Mouse (Mus musculus) heart, embryonic 12.5 days (tissue): ENCODE data around the gene Tnrc6c. TPM values are rescaled to one million over a fixed set of nuclear protein-coding genes. Genes with fewer than 3 reads are reported as not detected.
A peak's percentile ranks its signal among the peaks of the same experiment; 100 is the strongest.

ENCODE experiments used
- ATAC-seq: fragments of 200-750 bp; cut with Nextera tagmentation; 2 replicates; pipeline ENCODE4 v1.8.0; 2017; ENCODE audit warnings: moderate TSS enrichment, moderate library complexity; ENCODE audit not compliant: insufficient number of reproducible peaks, low FRiP score
- H3K27ac ChIP-seq: fragments of 300-500 bp; sonication (generic); 2 replicates; pipeline ENCODE4 v1.5.1; 2016; ENCODE audit warnings: mild to moderate bottlenecking, moderate library complexity; ENCODE audit not compliant: poor library complexity, severe bottlenecking
- H3K27me3 ChIP-seq: fragments of 300-500 bp; sonication (generic); replicated peaks from 2 replicates; pipeline ENCODE4 v1.6.1; 2016; ENCODE audit warnings: mild to moderate bottlenecking, moderate library complexity
- H3K36me3 ChIP-seq: fragments of 300-500 bp; sonication (generic); 2 replicates; pipeline ENCODE4 v1.6.1; 2016; ENCODE audit warnings: mild to moderate bottlenecking, moderate library complexity
- H3K4me1 ChIP-seq: fragments of 300-500 bp; sonication (generic); replicated peaks from 2 replicates; pipeline ENCODE4 v1.6.1; 2016; ENCODE audit warnings: mild to moderate bottlenecking
- H3K4me2 ChIP-seq: fragments of 300-500 bp; sonication (generic); 2 replicates; pipeline ENCODE4 v1.6.1; 2016; ENCODE audit warnings: mild to moderate bottlenecking, moderate library complexity
- H3K4me3 ChIP-seq: fragments of 300-500 bp; sonication (generic); 2 replicates; pipeline ENCODE4 v1.5.1; 2016; ENCODE audit warnings: mild to moderate bottlenecking
- H3K9ac ChIP-seq: fragments of 300-500 bp; sonication (generic); 2 replicates; pipeline ENCODE4 v1.6.1; 2016; ENCODE audit warnings: mild to moderate bottlenecking, moderate library complexity
- H3K9me3 ChIP-seq: fragments of 300-500 bp; sonication (generic); replicated peaks from 2 replicates; pipeline ENCODE4 v1.6.1; 2016; ENCODE audit warnings: mild to moderate bottlenecking, moderate library complexity
- WGBS: fragments of 180-500 bp; shearing (Covaris S2); methylation state at CpG from one replicate; pipeline ENCODE4 v1.1.7; 2016; 5-methylcytosine and 5-hydroxymethylcytosine counted together
- polyA plus RNA-seq: library from polyadenylated mRNA; unstranded; fragments of >200 nt; fragmentation: Nextera tagmentation; extraction: Ambion mirVana; gene quantifications from 2 replicates; pipeline ENCODE4 v1.2.1, GENCODE M21; 2016

The Tnrc6c gene
- polyA plus RNA-seq, 1 experiment from 2014 or later, result 8.2 TPM

GRCm38 (mm10) chr11:117638386-117638785 is 15.7 kb upstream of the Tnrc6c start:
- Histone ChIP-seq H3K27me3 (peaks cover 16% of the 10 kb centered on the region; the same call in 1 of the 2 replicates), H3K36me3 (no peaks in the 10 kb centered on the region), H3K4me1 (peaks cover 16% of the 10 kb centered on the region), H3K4me3 (no peak overlapping the region), H3K9ac (no peak overlapping the region), H3K27ac (no peak overlapping the region), H3K4me2 (no peak overlapping the region), H3K9me3 (no peaks in the 10 kb centered on the region)
- 41% methylated on average over 7 of the region's 7 CpGs for WGBS
- ATAC-seq, result no peak

GRCm38 (mm10) chr11:117638809-117639208 is 15.3 kb upstream of the Tnrc6c start:
- H3K9me3 ChIP-seq, result no peaks in the 10 kb centered on the region
- H3K27ac ChIP-seq, result no peak overlapping the region
- H3K4me1 ChIP-seq, result peaks cover 16% of the 10 kb centered on the region
- H3K36me3 ChIP-seq, result no peaks in the 10 kb centered on the region
- no peak overlapping the region for H3K4me3 ChIP-seq
- 49% methylated on average over 11 of the region's 11 CpGs for WGBS
- no peak overlapping the region for H3K9ac ChIP-seq
- no peak overlapping the region for H3K4me2 ChIP-seq
- peaks cover 16% of the 10 kb centered on the region; the same call in 1 of the 2 replicates for H3K27me3 ChIP-seq
- no peak for ATAC-seq

GRCm38 (mm10) chr11:117639331-117639970 is 14.6 kb upstream of the Tnrc6c start:
- Histone ChIP-seq H3K9ac (no peak overlapping the region), H3K4me3 (no peak overlapping the region), H3K9me3 (no peaks in the 10 kb centered on the region), H3K4me1 (peaks cover 16% of the 10 kb centered on the region), H3K4me2 (no peak overlapping the region), H3K36me3 (no peaks in the 10 kb centered on the region), H3K27ac (no peak overlapping the region), H3K27me3 (peaks cover 22% of the 10 kb centered on the region; the same call in 1 of the 2 replicates)
- ATAC-seq, result no peak
- WGBS, result 77% methylated on average over 7 of the region's 7 CpGs

GRCm38 (mm10) chr11:117642181-117642580 is 11.9 kb upstream of the Tnrc6c start:
- WGBS, result 70% methylated on average over 2 of the region's 2 CpGs
- no peak for ATAC-seq

GRCm38 (mm10) chr11:117643240-117643639 is 10.8 kb upstream of the Tnrc6c start:
- H3K4me3 ChIP-seq, result no peak overlapping the region
- H3K4me1 ChIP-seq, result peaks cover 13% of the 10 kb centered on the region
- H3K9ac ChIP-seq, result no peak overlapping the region
- H3K9me3 ChIP-seq, result no peaks in the 10 kb centered on the region
- no peaks in the 10 kb centered on the region for H3K36me3 ChIP-seq
- no peak overlapping the region for H3K27ac ChIP-seq
- no peak overlapping the region for H3K4me2 ChIP-seq
- peaks cover 16% of the 10 kb centered on the region; the same call in 1 of the 2 replicates for H3K27me3 ChIP-seq
- 59% methylated on average over 10 of the region's 10 CpGs for WGBS
- no peak for ATAC-seq

More at GRCm38 (mm10) chr11:117642181-117642580, 11.9 kb upstream of the Tnrc6c start:
- peaks cover 23% of the 10 kb centered on the region; the same call in 1 of the 2 replicates for H3K27me3 ChIP-seq
- H3K4me2 ChIP-seq, result no peak overlapping the region
- no peaks in the 10 kb centered on the region for H3K9me3 ChIP-seq
- no peak overlapping the region for H3K4me3 ChIP-seq
- H3K4me1 ChIP-seq, result peaks cover 13% of the 10 kb centered on the region
- H3K9ac ChIP-seq, result no peak overlapping the region
- no peaks in the 10 kb centered on the region for H3K36me3 ChIP-seq
- H3K27ac ChIP-seq, result no peak overlapping the region

GRCm38 (mm10) chr11:117646786-117647185 is 7.3 kb upstream of the Tnrc6c start:
- ATAC-seq, result no peak
- no peak overlapping the region for H3K27ac ChIP-seq

GRCm38 (mm10) chr11:117648005-117648404 is 6.1 kb upstream of the Tnrc6c start:
- Histone ChIP-seq H3K27ac (no peak overlapping the region), H3K4me1 (peaks cover 6% of the 10 kb centered on the region), H3K9me3 (no peaks in the 10 kb centered on the region), H3K4me2 (no peak overlapping the region), H3K9ac (no peak overlapping the region), H3K27me3 (peaks cover 18% of the 10 kb centered on the region), H3K36me3 (no peaks in the 10 kb centered on the region), H3K4me3 (no peak overlapping the region)
- WGBS, result 73% methylated on average over 6 of the region's 6 CpGs
- ATAC-seq, result no peak

More at GRCm38 (mm10) chr11:117646786-117647185, 7.3 kb upstream of the Tnrc6c start:
- Histone ChIP-seq H3K4me3 (no peak overlapping the region), H3K36me3 (no peaks in the 10 kb centered on the region), H3K27me3 (peaks cover 8% of the 10 kb centered on the region), H3K9ac (no peak overlapping the region), H3K4me2 (no peak overlapping the region), H3K4me1 (peaks cover 6% of the 10 kb centered on the region), H3K9me3 (no peaks in the 10 kb centered on the region)
- 55% methylated on average over 4 of the region's 4 CpGs for WGBS

- Histone ChIP-seq H3K9ac (no peak overlapping the region), H3K4me1 (peaks cover 8% of the 10 kb centered on the region), H3K27me3 (peaks cover 12% of the 10 kb centered on the region), H3K36me3 (no peaks in the 10 kb centered on the region), H3K9me3 (no peaks in the 10 kb centered on the region), H3K4me2 (no peak overlapping the region), H3K4me3 (no peak overlapping the region), H3K27ac (no peak overlapping the region)
- WGBS, result 43% methylated on average over 13 of the region's 13 CpGs
- ATAC-seq, result no peak
Measured at GRCm38 (mm10) chr11:117650721-117651644, 3.1 kb upstream of the Tnrc6c start.

- no peaks in the 10 kb centered on the region for H3K36me3 ChIP-seq
- no peak overlapping the region for H3K4me2 ChIP-seq
- WGBS, result 71% methylated on average over 3 of the region's 3 CpGs
- H3K9ac ChIP-seq, result no peak overlapping the region
- peaks cover 16% of the 10 kb centered on the region for H3K4me1 ChIP-seq
- H3K9me3 ChIP-seq, result no peaks in the 10 kb centered on the region
- no peak for ATAC-seq
- peaks cover 12% of the 10 kb centered on the region for H3K27me3 ChIP-seq
- peak overlapping the region; percentile 96; the same call in 1 of the 2 replicates for H3K4me3 ChIP-seq
- H3K27ac ChIP-seq, result no peak overlapping the region
Measured at GRCm38 (mm10) chr11:117652907-117653306, 1.2 kb upstream of the Tnrc6c start.

- Histone ChIP-seq H3K4me2 (peak overlapping the region; percentile 94), H3K9me3 (no peaks in the 10 kb centered on the region), H3K27ac (peak overlapping the region; percentile 97)
Measured at GRCm38 (mm10) chr11:117654380-117654924, 363 bp downstream of the Tnrc6c start.

GRCm38 (mm10) chr11:117654934-117655291 is 824 bp downstream of the Tnrc6c start:
- peak overlapping the region; percentile 96 for H3K4me3 ChIP-seq
- peaks cover 23% of the 10 kb centered on the region for H3K4me1 ChIP-seq

More at GRCm38 (mm10) chr11:117654380-117654924, 363 bp downstream of the Tnrc6c start:
- Histone ChIP-seq H3K4me3 (peak overlapping the region; percentile 96), H3K36me3 (no peaks in the 10 kb centered on the region), H3K4me1 (peaks cover 23% of the 10 kb centered on the region), H3K9ac (peak overlapping the region; percentile 98), H3K27me3 (peaks cover 12% of the 10 kb centered on the region)
- ATAC-seq, result peak; percentile 98
- 1% methylated on average over 71 of the region's 71 CpGs for WGBS

More at GRCm38 (mm10) chr11:117654934-117655291, 824 bp downstream of the Tnrc6c start:
- no peaks in the 10 kb centered on the region for H3K36me3 ChIP-seq
- H3K9ac ChIP-seq, result peak overlapping the region; percentile 98
- H3K4me2 ChIP-seq, result peak overlapping the region; percentile 94
- 2% methylated on average over 57 of the region's 66 CpGs for WGBS
- peak; percentile 50 for ATAC-seq
- peaks cover 12% of the 10 kb centered on the region for H3K27me3 ChIP-seq
- H3K27ac ChIP-seq, result peak overlapping the region; percentile 97
- H3K9me3 ChIP-seq, result no peaks in the 10 kb centered on the region
